In genomic region chr15:99032041-99032725, GRCm38 (mm10) we compare ENCODE assay signal across 9 mouse cellular contexts. TPM values are rescaled to one million over a fixed set of nuclear protein-coding genes. Genes with fewer than 3 reads are reported as not detected.
DNase-seq lines count a peak whose midpoint lies in the region; ATAC-seq and TF ChIP-seq lines count a peak whose summit lies in the region.
"Had no signal": no experiment of that assay in that cellular context is flagged by ENCODE, and none has a peak within 500 bp of the region (broad histone marks: within the 10 kb centered on the region; RNA-seq: fewer than 3 reads in every experiment).

No protein-coding gene starts in this region.

- H3K36me3 ChIP-seq in heart, embryonic 12.5 days = peaks cover 26% of the 10 kb centered on the region
- H3K36me3 ChIP-seq in limb, embryonic 14.5 days (ENCODE audit: control insufficient read depth, insufficient read depth, low read length) = peaks cover 25% of the 10 kb centered on the region

- ATAC-seq in heart, embryonic 12.5 days (ENCODE audit: insufficient number of reproducible peaks, low FRiP score) = no peak
- ATAC-seq in limb, embryonic 14.5 days (ENCODE audit: low FRiP score, low read depth) = no peak
- no peak for ATAC-seq in granulocyte monocyte progenitor cell, adult 5-6 weeks (replicated peaks; ENCODE audit: poor library complexity, severe bottlenecking)

- peaks cover 43% of the 10 kb centered on the region for H3K4me1 ChIP-seq in heart, embryonic 12.5 days (replicated peaks)
- H3K4me1 ChIP-seq in embryonic fibroblast, embryonic 13.5 days (ENCODE audit: control insufficient read depth, insufficient read depth, low read length) = peaks cover 4% of the 10 kb centered on the region
- peaks cover 17% of the 10 kb centered on the region for H3K4me1 ChIP-seq in limb, embryonic 14.5 days (ENCODE audit: control insufficient read depth, insufficient read depth, low read length)

- peak overlapping the region; percentile 48 for H3K27ac ChIP-seq in heart, embryonic 12.5 days (ENCODE audit: poor library complexity, severe bottlenecking)
- H3K27ac ChIP-seq in embryonic fibroblast, embryonic 13.5 days (ENCODE audit: insufficient read depth, low read length) = peak overlapping the region; percentile 71
- H3K27ac ChIP-seq in limb, embryonic 14.5 days (replicated peaks; ENCODE audit: low read depth, low read length) = no peak overlapping the region

- H3K4me3 ChIP-seq in heart, embryonic 12.5 days = peak overlapping the region; percentile 75
- peak overlapping the region; percentile 79 for H3K4me3 ChIP-seq in embryonic fibroblast, embryonic 13.5 days (ENCODE audit: insufficient read depth, low read length)
- H3K4me3 ChIP-seq in limb, embryonic 14.5 days (replicated peaks; ENCODE audit: low read length) = peak overlapping the region; percentile 69

- DNase-seq in heart, postnatal 4 days = no peak
- DNase-seq in 416B (ENCODE audit: low read depth) = peak; percentile 62
- no peak for DNase-seq in limb, embryonic 14.5 days (ENCODE audit: low spot score)
- DNase-seq in left cerebral cortex, postnatal 10 days (ENCODE audit: extremely low spot score in 1 of 2, low spot score in 2 of 2) = no peak
- DNase-seq in cerebellum, postnatal 25 days = no peak
- DNase-seq: cerebellum, adult 9-10 months had no signal

- 50% methylated on average over 9 of the region's 9 CpGs for WGBS in heart, embryonic 12.5 days
- 77% methylated on average over 9 of the region's 9 CpGs for WGBS in limb, embryonic 14.5 days

- peak overlapping the region; percentile 64 for H3K9ac ChIP-seq in heart, embryonic 12.5 days
- H3K9ac ChIP-seq in limb, embryonic 14.5 days (ENCODE audit: low read depth, low read length, severe bottlenecking) = 0 out of 2 replicates have a peak overlapping the region, but pooled peaks have one; percentile 6

- intact Hi-C loops in left cerebral cortex, postnatal 10 days (cut with DNase I) = no loop called here

- TF ChIP-seq CTCF in embryonic fibroblast, embryonic 13.5 days (IDR thresholded peaks at IDR 0.05; ENCODE audit: borderline replicate concordance, insufficient read depth, low read length) = no peak

- peak; percentile 19; the same call in 1 of the 2 replicates for TF ChIP-seq POLR2A in embryonic fibroblast, embryonic 13.5 days (IDR thresholded peaks at IDR 0.05; ENCODE audit: low read depth, low read length)
- no peak for TF ChIP-seq POLR2A in limb, embryonic 14.5 days (IDR thresholded peaks at IDR 0.05; ENCODE audit: borderline replicate concordance, extremely low read depth, insufficient read depth, insufficient read length)

- H3K27me3 ChIP-seq in heart, embryonic 12.5 days (replicated peaks) = no peaks in the 10 kb centered on the region
- no peaks in the 10 kb centered on the region for H3K27me3 ChIP-seq in limb, embryonic 14.5 days (ENCODE audit: control insufficient read depth, insufficient read depth, low read length)

- H3K9me3 ChIP-seq in heart, embryonic 12.5 days (replicated peaks) = no peaks in the 10 kb centered on the region
- H3K9me3 ChIP-seq in limb, embryonic 14.5 days (ENCODE audit: control insufficient read depth, low read length) = no peaks in the 10 kb centered on the region

- H3K4me2 ChIP-seq in heart, embryonic 12.5 days = peak overlapping the region; percentile 89
- H3K4me2 ChIP-seq in limb, embryonic 14.5 days (replicated peaks; ENCODE audit: low read depth, low read length, severe bottlenecking) = peak overlapping the region; percentile 63

RNA-seq across cellular contexts. Expression of gene Tuba1c, which starts 2.5 kb away (rescaled TPM):
- 135 and 139 TPM in 2 replicates for polyA plus RNA-seq in heart, embryonic 12.5 days (2016; fragmentation: Nextera tagmentation; extraction: Ambion mirVana)
- total RNA-seq in heart, postnatal 4 days (2021) = 100 to 1,000 TPM; 200 to 203 TPM
- polyA plus RNA-seq in embryonic fibroblast, embryonic 13.5 days (2011; ENCODE audit: insufficient read length, low read depth, missing spikeins) = 171 and 395 TPM in 2 replicates
- polyA plus RNA-seq in limb, embryonic 14.5 days (2012; rRNA removed) = 192 and 293 TPM in 2 replicates
- polyA plus RNA-seq in limb, embryonic 14.5 days (2014; fragmentation: Nextera tagmentation; extraction: Ambion mirVana) = 150 and 162 TPM in 2 replicates
- total RNA-seq in granulocyte monocyte progenitor cell, adult 5-6 weeks (2014; fragmentation: Nextera tagmentation) = 117 and 131 TPM in 2 replicates
- total RNA-seq in granulocyte monocyte progenitor cell, adult 5-6 weeks (2017) = 109 and 120 TPM in 2 replicates
- 100 to 1,000 TPM; 255 to 292 TPM for total RNA-seq in left cerebral cortex, postnatal 10 days (2021)

RNA-seq across cellular contexts. Expression of gene Prph, which starts 22.8 kb away (rescaled TPM):
- 0.22 and 0.50 TPM in 2 replicates for polyA plus RNA-seq in heart, embryonic 12.5 days (2016; fragmentation: Nextera tagmentation; extraction: Ambion mirVana)
- 1 to 10 TPM in 1 of 2 experiments, under 1 TPM in 1; 0.60 to 1.3 TPM for total RNA-seq in heart, postnatal 4 days (2021)
- polyA plus RNA-seq in embryonic fibroblast, embryonic 13.5 days (2011; ENCODE audit: insufficient read length, low read depth, missing spikeins) = 0.60 TPM in 1 of 2 replicates, not detected in the other
- 2.7 and 4.2 TPM in 2 replicates for polyA plus RNA-seq in limb, embryonic 14.5 days (2012; rRNA removed)
- 1.3 and 1.7 TPM in 2 replicates for polyA plus RNA-seq in limb, embryonic 14.5 days (2014; fragmentation: Nextera tagmentation; extraction: Ambion mirVana)
- total RNA-seq in granulocyte monocyte progenitor cell, adult 5-6 weeks (2014; fragmentation: Nextera tagmentation) = not detected in 2 replicates
- not detected in 2 replicates for total RNA-seq in granulocyte monocyte progenitor cell, adult 5-6 weeks (2017)
- total RNA-seq in left cerebral cortex, postnatal 10 days (2021) = 1 to 10 TPM; 5.5 to 5.9 TPM

RNA-seq across cellular contexts. Expression of gene Troap, which starts 42.2 kb away (rescaled TPM):
- 27.2 and 28.0 TPM in 2 replicates for polyA plus RNA-seq in heart, embryonic 12.5 days (2016; fragmentation: Nextera tagmentation; extraction: Ambion mirVana)
- 10 to 100 TPM; 17.8 to 18.7 TPM for total RNA-seq in heart, postnatal 4 days (2021)
- 12.2 and 19.9 TPM in 2 replicates for polyA plus RNA-seq in embryonic fibroblast, embryonic 13.5 days (2011; ENCODE audit: insufficient read length, low read depth, missing spikeins)
- 41.5 and 51.3 TPM in 2 replicates for polyA plus RNA-seq in limb, embryonic 14.5 days (2012; rRNA removed)
- 20.3 and 22.1 TPM in 2 replicates for polyA plus RNA-seq in limb, embryonic 14.5 days (2014; fragmentation: Nextera tagmentation; extraction: Ambion mirVana)
- total RNA-seq in granulocyte monocyte progenitor cell, adult 5-6 weeks (2014; fragmentation: Nextera tagmentation) = 11.0 and 44.6 TPM in 2 replicates
- 21.5 and 24.9 TPM in 2 replicates for total RNA-seq in granulocyte monocyte progenitor cell, adult 5-6 weeks (2017)
- 1 to 10 TPM; 1.4 to 2.2 TPM for total RNA-seq in left cerebral cortex, postnatal 10 days (2021)

RNA-seq across cellular contexts. Expression of gene C1ql4, which starts 55.4 kb away (rescaled TPM):
- polyA plus RNA-seq in heart, embryonic 12.5 days (2016; fragmentation: Nextera tagmentation; extraction: Ambion mirVana) = 0.34 and 0.46 TPM in 2 replicates
- total RNA-seq in heart, postnatal 4 days (2021) = under 1 TPM in 1 of 2 experiments, not detected in 1; 0.19 TPM
- polyA plus RNA-seq in embryonic fibroblast, embryonic 13.5 days (2011; ENCODE audit: insufficient read length, low read depth, missing spikeins) = not detected in 2 replicates
- polyA plus RNA-seq in limb, embryonic 14.5 days (2012; rRNA removed) = 0.13 TPM in 1 of 2 replicates, not detected in the other
- not detected in 2 replicates for polyA plus RNA-seq in limb, embryonic 14.5 days (2014; fragmentation: Nextera tagmentation; extraction: Ambion mirVana)
- not detected in 2 replicates for total RNA-seq in granulocyte monocyte progenitor cell, adult 5-6 weeks (2014; fragmentation: Nextera tagmentation)
- total RNA-seq in granulocyte monocyte progenitor cell, adult 5-6 weeks (2017) = not detected in 2 replicates
- total RNA-seq in left cerebral cortex, postnatal 10 days (2021) = not detected
